Mouse (Mus musculus) ES-Bruce4 (cell line): ENCODE data around the gene D330020A13Rik.

Experiments
- CTCF ChIP-seq: IDR thresholded peaks from one replicate; pipeline ENCODE4 v1.8.1; 2011; ENCODE audit warnings: low read depth, low read length
- EP300 ChIP-seq: IDR thresholded peaks from 2 replicates; pipeline ENCODE4 v1.6.1; 2011; ENCODE audit warnings: low read depth, low read length; ENCODE audit not compliant: insufficient read depth
- POLR2A ChIP-seq: IDR thresholded peaks from one replicate; pipeline ENCODE4 v1.8.1; 2011; ENCODE audit warnings: low read length; ENCODE audit not compliant: insufficient read depth

DNA sequence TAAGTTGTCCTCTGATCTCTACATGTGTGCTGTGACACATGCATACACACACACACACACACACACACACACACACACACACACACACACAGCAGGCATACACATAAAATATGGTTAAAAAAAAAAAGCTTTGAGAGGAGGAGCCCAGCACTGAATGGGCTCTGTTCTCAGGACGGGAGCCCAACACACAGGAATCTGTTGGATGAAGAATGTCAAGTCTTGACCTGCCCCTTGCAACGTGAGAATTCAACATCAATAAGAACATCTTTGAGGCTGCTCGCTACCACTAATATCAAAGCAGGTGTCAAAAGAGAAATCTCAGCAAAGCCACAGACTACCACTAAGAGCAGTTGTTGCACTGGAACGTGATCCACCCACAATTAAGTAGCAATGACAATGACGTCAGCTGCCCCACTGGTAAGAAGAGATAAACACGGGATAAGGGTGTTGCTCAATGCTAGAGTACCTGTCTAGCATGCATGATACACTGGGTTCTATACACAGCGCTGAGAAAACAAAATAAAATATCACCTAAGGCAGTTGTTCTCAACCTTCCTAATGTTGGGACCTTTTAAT lies 17.2 kb upstream of the D330020A13Rik start:
- TF ChIP-seq POLR2A (no peak), CTCF (no peak), EP300 (no peak)
